Mouse (Mus musculus): ENCODE data around the gene B3galt1.

- TF ChIP-seq GATA1 (IDR thresholded peaks at IDR 0.05; ENCODE audit: low read length) = no peak
- TF ChIP-seq TAL1 (IDR thresholded peaks at IDR 0.05; ENCODE audit: low read length) = no peak
Observed at GRCm38 (mm10) chr2:67566566-67566965, 895 bp downstream of the B3galt1 start.
